Mouse (Mus musculus): ENCODE results near the gene 2210010C04Rik.

GRCm38 (mm10) chr6:41044314-41044713, 9.0 kb upstream of the 2210010C04Rik start:
- TF ChIP-seq CTCF (IDR thresholded peaks at IDR 0.05; ENCODE audit: extremely low read depth, insufficient read depth, insufficient read length, insufficient replicate concordance) (no peak), POLR2A (IDR thresholded peaks at IDR 0.05; ENCODE audit: low read depth, low read length) (no peak)

All from spleen, adult 2 months (tissue).